Mouse (Mus musculus): ENCODE measurements at regions not wholly inside any gene's neighbourhood (a gene's known extent, or its start where the extent isn't known, plus 50 kb on each side); places are given as distances from the start of the nearest gene placed in this dataset.

DNA sequence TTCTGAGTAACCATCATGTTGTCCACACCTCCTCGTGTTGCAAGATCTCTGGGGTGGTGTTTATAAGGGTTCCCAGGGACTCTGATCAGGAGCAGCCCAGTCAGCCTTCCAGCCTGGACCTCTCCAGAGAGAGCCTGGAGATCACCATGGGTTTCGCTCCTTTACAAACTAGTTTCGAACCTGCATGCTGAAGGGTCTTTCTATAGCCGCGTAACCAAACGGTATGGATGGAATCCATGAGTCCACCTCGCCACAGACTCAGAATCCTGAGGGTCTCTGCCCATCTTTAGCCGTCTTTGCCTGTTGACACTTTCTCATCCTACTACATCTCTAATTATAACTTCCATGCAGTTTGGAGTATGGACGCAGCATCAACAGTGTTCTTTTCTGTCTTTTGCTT, 206.0 kb upstream of the Spred2 start:
- ATAC-seq (replicated peaks; ENCODE audit: low FRiP score, poor library complexity, severe bottlenecking): no peak

DNA sequence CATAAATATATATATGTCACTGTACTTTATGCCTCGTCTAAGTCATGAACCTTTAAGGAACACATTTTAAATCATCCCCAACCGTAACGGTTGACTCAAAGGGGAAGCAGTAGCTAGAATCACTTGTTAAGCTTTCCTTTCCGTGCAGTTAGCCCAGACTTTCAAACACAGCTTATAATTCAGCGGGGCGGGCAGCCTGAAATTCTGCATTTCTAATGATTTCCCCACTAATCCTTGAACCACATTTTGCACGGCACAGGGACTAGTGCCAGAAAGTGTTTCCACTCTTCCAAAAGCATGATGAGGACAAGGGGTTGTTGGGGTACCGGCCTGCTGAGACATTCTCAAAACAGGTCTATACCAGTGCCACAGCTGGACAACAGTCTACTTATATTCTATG, 195.1 kb upstream of the Spred2 start:
- ATAC-seq (replicated peaks; ENCODE audit: low FRiP score, poor library complexity, severe bottlenecking): no peak

DNA sequence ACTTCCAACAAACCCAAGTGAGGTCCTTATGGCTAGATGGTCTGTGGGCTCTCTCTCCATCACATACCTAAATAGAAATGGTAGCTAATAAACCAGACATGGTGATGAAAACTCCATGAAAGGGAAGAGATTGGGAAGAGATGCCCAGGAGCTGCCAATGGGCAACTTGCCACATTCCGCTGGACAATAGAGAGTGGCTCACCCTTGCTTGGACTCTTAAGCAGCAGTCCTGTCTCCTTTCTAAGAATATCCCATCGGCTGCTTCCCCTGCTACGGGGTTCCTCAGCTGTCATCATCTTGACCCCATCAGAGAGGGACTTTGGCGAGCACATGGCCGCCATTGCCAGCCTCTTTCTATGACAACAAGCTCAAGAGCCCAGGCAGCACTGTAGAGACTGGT, 193.4 kb upstream of the Spred2 start:
- ATAC-seq (replicated peaks; ENCODE audit: low FRiP score, poor library complexity, severe bottlenecking): no peak

DNA sequence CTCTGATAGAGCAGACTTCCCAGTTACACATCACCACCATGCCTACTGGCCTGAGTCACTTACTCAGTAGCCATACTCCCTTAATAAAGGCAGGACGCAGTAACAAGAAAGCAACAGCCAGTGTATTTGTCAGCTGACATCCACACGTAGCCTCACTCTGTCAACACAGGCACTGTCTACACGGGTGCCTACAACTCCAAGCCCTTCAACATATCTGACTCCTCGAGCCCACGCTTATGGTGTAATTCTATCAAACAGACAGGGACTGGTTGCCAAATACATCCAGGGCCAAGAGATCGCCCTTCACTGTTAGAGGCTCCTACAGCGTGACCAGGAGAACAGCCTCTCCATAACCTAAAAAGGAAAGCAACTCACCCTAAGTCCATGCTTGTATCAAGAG, 188.1 kb upstream of the Spred2 start:
- no peak for ATAC-seq (replicated peaks; ENCODE audit: low FRiP score, poor library complexity, severe bottlenecking)

DNA sequence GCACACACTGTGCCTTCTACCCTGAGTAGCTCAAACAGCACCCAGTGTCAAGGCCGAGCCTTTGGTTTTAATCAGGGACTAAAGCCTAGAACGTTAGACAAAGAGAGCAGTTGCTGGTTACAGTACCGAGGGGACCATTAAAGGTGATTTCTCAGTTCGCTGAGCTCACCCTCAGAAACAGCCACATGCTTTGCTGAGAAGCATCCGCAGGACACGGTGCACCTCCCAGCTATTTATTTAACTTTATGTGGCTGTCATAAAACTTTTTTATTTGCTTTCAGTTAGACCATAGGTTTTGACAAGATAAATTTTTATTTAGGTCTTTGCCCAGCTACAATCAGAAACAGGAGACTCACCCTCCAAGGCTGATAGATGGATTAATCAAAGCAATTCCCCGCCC, 187.2 kb upstream of the Spred2 start:
- ATAC-seq (replicated peaks; ENCODE audit: low FRiP score, poor library complexity, severe bottlenecking): no peak

GRCm38 (mm10) chr11:19737331-19737730, 186.8 kb upstream of the Spred2 start:
- no peak for ATAC-seq (replicated peaks; ENCODE audit: low FRiP score, poor library complexity, severe bottlenecking)

- ATAC-seq (replicated peaks; ENCODE audit: low FRiP score, poor library complexity, severe bottlenecking): no peak
Measured at GRCm38 (mm10) chr11:19737807-19738206, 186.4 kb upstream of the Spred2 start.

GRCm38 (mm10) chr11:19739527-19740151, 184.5 kb upstream of the Spred2 start:
- no peak for ATAC-seq (replicated peaks; ENCODE audit: low FRiP score, poor library complexity, severe bottlenecking)

DNA sequence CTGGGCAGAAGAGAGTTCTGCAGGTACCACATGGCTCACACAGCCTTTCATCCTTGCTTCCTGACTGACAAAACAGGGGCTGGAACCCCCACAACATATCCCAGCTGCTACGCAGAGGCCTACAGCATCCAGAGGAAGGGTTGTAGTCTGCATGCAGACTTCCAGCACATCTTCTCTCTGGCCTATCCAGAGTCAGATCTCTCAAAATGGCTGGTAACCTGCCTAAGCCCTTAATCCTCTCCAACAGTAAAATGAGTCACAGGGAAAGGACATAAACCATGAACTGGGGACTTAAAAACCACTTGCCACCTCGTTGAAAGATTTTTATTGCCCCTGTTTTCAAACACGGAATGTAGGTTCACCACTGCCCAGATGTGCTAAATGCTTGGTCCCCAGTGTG, 183.6 kb upstream of the Spred2 start:
- ATAC-seq (replicated peaks; ENCODE audit: low FRiP score, poor library complexity, severe bottlenecking): no peak

DNA sequence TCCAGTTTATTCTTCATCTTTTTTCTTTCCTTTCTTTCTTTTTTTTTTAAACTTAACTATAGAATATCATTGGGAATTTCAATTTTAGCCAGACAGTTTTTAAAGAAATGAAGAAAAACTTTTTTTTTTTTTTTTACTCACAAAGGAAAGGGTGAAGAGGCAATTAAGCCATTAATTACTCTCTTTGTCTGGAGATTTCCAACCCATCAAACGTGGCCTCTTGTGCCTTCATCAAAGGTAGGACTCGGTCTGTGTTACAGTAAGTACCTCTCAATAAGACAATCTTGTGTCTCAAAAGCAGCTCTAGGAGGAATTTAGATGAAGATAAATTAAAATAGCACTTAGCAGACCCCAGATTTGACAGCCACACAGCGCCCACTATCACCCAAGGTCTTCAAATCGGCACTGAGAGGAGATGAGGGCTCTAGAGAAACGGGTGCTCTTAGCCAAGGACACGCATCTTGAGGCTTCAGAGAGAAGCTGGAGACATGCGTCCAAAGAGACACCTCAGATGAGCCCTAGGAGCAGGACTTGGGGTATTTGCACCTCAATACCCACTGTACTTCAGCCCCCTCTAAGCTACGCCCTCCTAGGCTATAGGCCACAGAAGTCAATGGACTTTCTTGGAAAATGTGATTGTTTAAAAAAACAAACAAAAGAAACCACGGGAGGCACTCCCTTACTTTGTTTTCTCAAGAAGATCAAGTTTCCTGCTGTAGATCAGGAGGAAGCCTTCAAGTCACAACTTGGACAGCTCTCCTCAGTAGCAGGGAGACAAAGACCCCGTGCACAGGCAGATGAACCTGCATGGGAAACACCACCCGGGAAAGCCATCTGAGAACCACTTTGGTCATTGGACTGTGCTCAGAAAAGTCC, 176.8 kb upstream of the Spred2 start:
- no peak for ATAC-seq (replicated peaks; ENCODE audit: low FRiP score, poor library complexity, severe bottlenecking)

GRCm38 (mm10) chr11:19747973-19748559, 176.1 kb upstream of the Spred2 start:
- no peak for ATAC-seq (replicated peaks; ENCODE audit: low FRiP score, poor library complexity, severe bottlenecking)

- ATAC-seq (replicated peaks; ENCODE audit: low FRiP score, poor library complexity, severe bottlenecking): no peak
Measured at GRCm38 (mm10) chr11:19758892-19759291, 165.3 kb upstream of the Spred2 start.

DNA sequence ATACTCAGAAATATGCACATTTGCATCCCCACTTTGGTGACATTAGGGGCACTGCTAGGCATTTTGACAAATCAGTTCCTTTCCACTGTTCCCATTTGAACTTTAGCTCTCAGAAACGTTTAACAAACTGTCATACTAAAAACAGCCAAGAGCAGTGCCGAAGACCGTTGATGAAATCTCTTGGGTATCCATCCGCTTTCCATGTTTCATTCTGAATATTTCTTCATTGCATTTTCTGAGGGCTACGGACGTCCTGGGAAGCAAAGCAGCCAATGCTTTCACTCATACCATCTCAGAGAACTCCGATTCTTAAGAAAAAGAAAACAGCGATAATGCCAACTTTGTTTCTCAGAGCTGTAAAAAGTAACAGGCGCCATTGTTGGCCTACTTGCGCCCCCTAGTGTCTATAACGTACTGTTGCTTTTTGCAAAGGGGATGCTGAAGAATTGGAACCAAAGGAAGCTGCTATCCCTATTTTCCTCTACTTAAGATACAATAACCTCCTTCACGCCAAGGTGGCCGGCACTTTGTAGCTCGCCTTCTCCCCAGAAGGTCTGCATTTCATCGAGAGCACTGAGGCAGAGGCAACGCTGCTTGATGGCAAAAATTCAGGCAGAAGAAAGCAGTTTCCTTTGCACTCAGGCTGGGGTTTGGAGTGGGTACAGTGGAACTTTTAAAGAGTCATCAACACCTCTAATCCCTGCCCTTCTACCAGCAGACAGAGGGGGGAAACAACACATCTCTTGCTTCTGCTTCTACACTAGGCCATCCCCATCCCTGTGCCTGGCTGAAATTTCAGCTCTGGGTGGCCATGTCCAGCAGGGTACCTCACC, 163.1 kb upstream of the Spred2 start:
- ATAC-seq (replicated peaks; ENCODE audit: low FRiP score, poor library complexity, severe bottlenecking): no peak

GRCm38 (mm10) chr11:19761694-19761976, 162.5 kb upstream of the Spred2 start:
- ATAC-seq (replicated peaks; ENCODE audit: low FRiP score, poor library complexity, severe bottlenecking): no peak

DNA sequence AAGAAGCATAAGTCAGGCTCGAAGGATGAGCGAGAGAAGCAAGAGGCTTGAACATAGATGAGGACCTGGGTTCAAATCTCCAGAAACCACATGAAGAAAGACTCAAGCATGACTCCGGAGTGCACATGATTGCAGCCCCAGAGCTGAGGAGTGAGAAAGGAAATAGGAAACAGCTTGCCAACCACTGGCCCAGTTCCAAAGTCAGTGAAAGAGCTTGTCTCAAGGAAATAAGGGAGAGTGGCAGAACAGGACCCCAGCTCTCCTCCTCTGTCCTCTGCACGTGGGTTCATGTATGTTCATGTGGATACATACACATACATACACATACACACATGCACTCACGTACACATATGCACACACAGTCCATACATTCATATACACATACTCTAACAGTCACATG, 156.9 kb upstream of the Spred2 start:
- no peak for ATAC-seq (replicated peaks; ENCODE audit: low FRiP score, poor library complexity, severe bottlenecking)

- no peak for ATAC-seq (replicated peaks; ENCODE audit: low FRiP score, poor library complexity, severe bottlenecking)
Measured at GRCm38 (mm10) chr11:19767871-19768270, 156.3 kb upstream of the Spred2 start.

- no peak for ATAC-seq (replicated peaks; ENCODE audit: low FRiP score, poor library complexity, severe bottlenecking)
Measured at GRCm38 (mm10) chr11:19768962-19769361, 155.2 kb upstream of the Spred2 start.

- ATAC-seq (replicated peaks; ENCODE audit: low FRiP score, poor library complexity, severe bottlenecking): no peak
Measured at GRCm38 (mm10) chr11:19774010-19774409, 150.2 kb upstream of the Spred2 start.

DNA sequence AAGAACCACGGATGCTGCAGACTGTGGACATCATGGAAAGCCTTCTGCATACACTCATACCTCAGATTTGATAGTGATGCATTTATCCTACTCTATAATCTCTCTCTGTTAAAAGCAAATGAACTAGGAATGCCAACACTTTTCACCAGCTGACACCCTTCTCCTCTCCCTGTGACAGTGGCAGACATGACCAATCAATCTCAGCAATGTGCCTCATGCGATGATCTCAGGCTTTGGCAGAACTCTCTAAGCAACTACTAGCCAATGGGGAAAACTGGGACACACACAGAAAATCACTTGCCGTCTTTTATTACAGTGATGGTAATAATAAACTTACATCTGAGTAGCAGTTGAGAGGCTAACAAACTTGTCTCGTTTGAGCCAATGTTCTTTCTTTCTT, 148.4 kb upstream of the Spred2 start:
- no peak for ATAC-seq (replicated peaks; ENCODE audit: low FRiP score, poor library complexity, severe bottlenecking)

GRCm38 (mm10) chr11:19776473-19777200, 147.5 kb upstream of the Spred2 start:
- no peak for ATAC-seq (replicated peaks; ENCODE audit: low FRiP score, poor library complexity, severe bottlenecking)

All from erythroblast, adult 5-6 weeks (primary cell).